Mouse (Mus musculus): Measurements from ENCODE around the gene Clybl.

Gene Clybl

GRCm38 (mm10) chr14:122436850-122437249 is 255.3 kb downstream of the Clybl start:
- no peak for DNase-seq

GRCm38 (mm10) chr14:122449601-122450495 is 268.3 kb downstream of the Clybl start:
- no peak for DNase-seq

GRCm38 (mm10) chr14:122450496-122451382 is 269.2 kb downstream of the Clybl start, which contains the start of gene Gm5089:
TSS of gene Gm5089 (minus strand) at chr14:122451115.
- peak; percentile 35 for DNase-seq

GRCm38 (mm10) chr14:122451551-122452145 is 270.1 kb downstream of the Clybl start:
- no peak for DNase-seq

Measured in lung, postnatal 14 days (tissue).